Comparison of ENCODE assay signal across 16 mouse cellular contexts in the genomic region with DNA sequence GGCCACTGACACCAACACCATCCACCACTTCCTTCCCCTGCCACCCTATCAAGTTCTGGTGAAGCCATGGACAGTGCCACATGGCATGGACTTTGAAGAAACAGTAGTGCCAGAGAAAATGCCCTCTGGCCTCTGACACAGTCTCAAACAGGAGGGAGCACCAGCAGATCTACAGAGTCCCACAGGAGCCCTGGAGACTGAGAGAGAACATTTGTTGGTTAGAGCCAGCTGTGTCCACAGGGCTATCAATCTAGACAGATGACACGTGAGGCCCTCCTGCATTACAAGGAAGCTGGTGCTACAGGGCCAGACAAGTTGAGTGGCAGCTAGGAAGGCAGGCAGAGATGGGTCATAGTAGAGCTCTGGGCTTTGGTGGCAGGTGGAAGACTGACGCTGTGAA. TPM values are rescaled to one million over a fixed set of nuclear protein-coding genes. Genes with fewer than 3 reads are reported as not detected.
DNase-seq lines count a peak whose midpoint lies in the region; ATAC-seq and TF ChIP-seq lines count a peak whose summit lies in the region.
"Had no signal": no experiment of that assay in that cellular context is flagged by ENCODE, and none has a peak within 500 bp of the region (broad histone marks: within the 10 kb centered on the region; RNA-seq: fewer than 3 reads in every experiment).

No protein-coding gene starts in this region.

- no peaks in the 10 kb centered on the region for H3K9me3 ChIP-seq in neural tube, embryonic 13.5 days
- H3K9me3 ChIP-seq in liver, embryonic 15.5 days (replicated peaks): no peaks in the 10 kb centered on the region
- no peaks in the 10 kb centered on the region for H3K9me3 ChIP-seq in midbrain, postnatal 0 days (ENCODE audit: low read length)
- no peaks in the 10 kb centered on the region for H3K9me3 ChIP-seq in forebrain, embryonic 16.5 days (ENCODE audit: control insufficient read depth, low read length)

- H3K9ac ChIP-seq in neural tube, embryonic 13.5 days: no peak overlapping the region
- no peak overlapping the region for H3K9ac ChIP-seq in liver, embryonic 15.5 days
- H3K9ac ChIP-seq in midbrain, postnatal 0 days (replicated peaks; ENCODE audit: low read length, poor library complexity, severe bottlenecking): no peak overlapping the region
- no peak overlapping the region for H3K9ac ChIP-seq in forebrain, embryonic 16.5 days (replicated peaks; ENCODE audit: low read depth, low read length)
- H3K9ac ChIP-seq: hindbrain, embryonic 14.5 days; lung, embryonic 14.5 days had no signal

- peaks cover 24% of the 10 kb centered on the region; the same call in 1 of the 2 replicates for H3K36me3 ChIP-seq in neural tube, embryonic 13.5 days
- H3K36me3 ChIP-seq in liver, embryonic 15.5 days (replicated peaks): peaks cover 61% of the 10 kb centered on the region
- H3K36me3 ChIP-seq in midbrain, postnatal 0 days (ENCODE audit: insufficient read depth, low read length): peaks cover 10% of the 10 kb centered on the region
- no peaks in the 10 kb centered on the region for H3K36me3 ChIP-seq in forebrain, embryonic 16.5 days (ENCODE audit: control insufficient read depth, insufficient read depth)

- no peak for TF ChIP-seq CTCF in gastrocnemius, adult 2 months (IDR thresholded peaks at IDR 0.05)
- TF ChIP-seq CTCF in midbrain, postnatal 0 days (IDR thresholded peaks at IDR 0.05): no peak

- H3K4me2 ChIP-seq in neural tube, embryonic 13.5 days: no peak overlapping the region
- no peak overlapping the region for H3K4me2 ChIP-seq in liver, embryonic 15.5 days
- no peak overlapping the region for H3K4me2 ChIP-seq in midbrain, postnatal 0 days (ENCODE audit: low read depth, low read length, poor library complexity, severe bottlenecking)
- no peak overlapping the region for H3K4me2 ChIP-seq in forebrain, embryonic 16.5 days (ENCODE audit: low read length)
- H3K4me2 ChIP-seq: hindbrain, embryonic 14.5 days; lung, embryonic 14.5 days had no signal

- peak overlapping the region; percentile 69; the same call in 1 of the 2 replicates for H3K27ac ChIP-seq in gastrocnemius, adult 2 months
- peak overlapping the region; percentile 56; the same call in 1 of the 2 replicates for H3K27ac ChIP-seq in neural tube, embryonic 13.5 days (replicated peaks)
- H3K27ac ChIP-seq in liver, embryonic 15.5 days (replicated peaks): 0 out of 2 replicates have a peak overlapping the region, but pooled peaks have one; percentile 7
- no peak overlapping the region for H3K27ac ChIP-seq in midbrain, postnatal 0 days (ENCODE audit: low read depth, low read length)
- no peak overlapping the region for H3K27ac ChIP-seq in forebrain, embryonic 16.5 days (ENCODE audit: low read length)
- H3K27ac ChIP-seq: hindbrain, embryonic 14.5 days had no signal

- DNase-seq in gastrocnemius, adult 2 months: no peak
- no peak for DNase-seq in gastrocnemius, postnatal 14 days
- no peak for DNase-seq in neural tube, embryonic 10.5 days (ENCODE audit: extremely low spot score, low spot score)
- no peak for DNase-seq in kidney, postnatal 14 days
- no peak for DNase-seq in midbrain, postnatal 0 days (ENCODE audit: low spot score)
- DNase-seq: cerebellum, postnatal 25 days; gastrocnemius, postnatal 36 days; kidney, adult 2 months; kidney, postnatal 36 days; lung, embryonic 14.5 days had no signal

- WGBS in neural tube, embryonic 13.5 days: 39% methylated on average over 2 of the region's 2 CpGs
- WGBS in liver, embryonic 15.5 days (ENCODE audit: insufficient replicate concordance): 30% methylated on average over 2 of the region's 2 CpGs
- 77% methylated on average over 2 of the region's 2 CpGs for WGBS in midbrain, postnatal 0 days
- 81% methylated on average over 2 of the region's 2 CpGs for WGBS in forebrain, embryonic 16.5 days

- intact Hi-C loops in gastrocnemius, adult 2 months (cut with DNase I): no loop called here
- intact Hi-C loops in gastrocnemius, postnatal 14 days (cut with DNase I; ENCODE audit: low total_unique reads): no loop called here

- ATAC-seq in neural tube, embryonic 13.5 days (ENCODE audit: low read depth): no peak
- ATAC-seq in liver, embryonic 15.5 days (ENCODE audit: insufficient read depth): no peak
- ATAC-seq in midbrain, postnatal 0 days (ENCODE audit: low FRiP score): no peak
- no peak for ATAC-seq in forebrain, embryonic 16.5 days

- no peak overlapping the region for H3K4me3 ChIP-seq in gastrocnemius, adult 2 months
- H3K4me3 ChIP-seq in neural tube, embryonic 13.5 days: no peak overlapping the region
- no peak overlapping the region for H3K4me3 ChIP-seq in liver, embryonic 15.5 days (replicated peaks)
- no peak overlapping the region for H3K4me3 ChIP-seq in midbrain, postnatal 0 days (ENCODE audit: low read depth, low read length)
- no peak overlapping the region for H3K4me3 ChIP-seq in forebrain, embryonic 16.5 days (replicated peaks; ENCODE audit: low read length)

- H3K27me3 ChIP-seq in neural tube, embryonic 13.5 days: no peaks in the 10 kb centered on the region
- H3K27me3 ChIP-seq in liver, embryonic 15.5 days: no peaks in the 10 kb centered on the region
- no peaks in the 10 kb centered on the region for H3K27me3 ChIP-seq in midbrain, postnatal 0 days (ENCODE audit: insufficient read depth, low read length)
- no peaks in the 10 kb centered on the region for H3K27me3 ChIP-seq in forebrain, embryonic 16.5 days (replicated peaks; ENCODE audit: control insufficient read depth, insufficient read depth, low read length)

- peaks cover 45% of the 10 kb centered on the region for H3K4me1 ChIP-seq in neural tube, embryonic 13.5 days (replicated peaks)
- H3K4me1 ChIP-seq in liver, embryonic 15.5 days (replicated peaks): peaks cover 52% of the 10 kb centered on the region
- no peaks in the 10 kb centered on the region for H3K4me1 ChIP-seq in midbrain, postnatal 0 days (ENCODE audit: insufficient read depth, low read length)
- H3K4me1 ChIP-seq in forebrain, embryonic 16.5 days (replicated peaks; ENCODE audit: control insufficient read depth, insufficient read depth, low read length): peaks cover 2% of the 10 kb centered on the region; the same call in 1 of the 2 replicates

RNA-seq across cellular contexts. Expression of gene Ppp1r37, which starts 10.4 kb away (rescaled TPM):
- 10 to 100 TPM; 48.4 to 49.1 TPM for total RNA-seq in gastrocnemius, adult 2 months (2021)
- 10 to 100 TPM; 34.4 to 34.5 TPM for total RNA-seq in gastrocnemius, postnatal 14 days (2021)
- polyA plus RNA-seq in neural tube, embryonic 13.5 days (2015; fragmentation: Nextera tagmentation; extraction: Ambion mirVana): 32.7 and 36.5 TPM in 2 replicates
- 10.2 and 15.7 TPM in 2 replicates for polyA plus RNA-seq in liver, embryonic 15.5 days (2015; fragmentation: Nextera tagmentation; extraction: Ambion mirVana)
- total RNA-seq in midbrain, postnatal 0 days (2014; rRNA removed): 114 and 127 TPM in 2 replicates
- 27.8 and 28.1 TPM in 2 replicates for polyA plus RNA-seq in midbrain, postnatal 0 days (2015; fragmentation: Nextera tagmentation; extraction: Ambion mirVana)
- 31.9 and 38.8 TPM in 2 replicates for polyA plus RNA-seq in forebrain, embryonic 16.5 days (2015; fragmentation: Nextera tagmentation; extraction: Ambion mirVana)

RNA-seq across cellular contexts. Expression of gene Zfp296, which starts 24.6 kb away (rescaled TPM):
- total RNA-seq in gastrocnemius, adult 2 months (2021): under 1 TPM; 0.45 to 0.51 TPM
- total RNA-seq in gastrocnemius, postnatal 14 days (2021): under 1 TPM in 1 of 2 experiments, not detected in 1; 0.27 TPM
- 0.40 TPM in 1 of 2 replicates, not detected in the other for polyA plus RNA-seq in neural tube, embryonic 13.5 days (2015; fragmentation: Nextera tagmentation; extraction: Ambion mirVana)
- 0.60 and 0.81 TPM in 2 replicates for polyA plus RNA-seq in liver, embryonic 15.5 days (2015; fragmentation: Nextera tagmentation; extraction: Ambion mirVana)
- 0.33 and 1.2 TPM in 2 replicates for total RNA-seq in midbrain, postnatal 0 days (2014; rRNA removed)
- polyA plus RNA-seq in midbrain, postnatal 0 days (2015; fragmentation: Nextera tagmentation; extraction: Ambion mirVana): 0.11 TPM in 1 of 2 replicates, not detected in the other
- 0.26 TPM in 1 of 2 replicates, not detected in the other for polyA plus RNA-seq in forebrain, embryonic 16.5 days (2015; fragmentation: Nextera tagmentation; extraction: Ambion mirVana)

RNA-seq across cellular contexts. Expression of gene Gemin7, which starts 25.0 kb away (rescaled TPM):
- total RNA-seq in gastrocnemius, adult 2 months (2021): 10 to 100 TPM; 73.4 to 74.2 TPM
- 10 to 100 TPM; 50.0 to 55.1 TPM for total RNA-seq in gastrocnemius, postnatal 14 days (2021)
- 153 and 159 TPM in 2 replicates for polyA plus RNA-seq in neural tube, embryonic 13.5 days (2015; fragmentation: Nextera tagmentation; extraction: Ambion mirVana)
- polyA plus RNA-seq in liver, embryonic 15.5 days (2015; fragmentation: Nextera tagmentation; extraction: Ambion mirVana): 79.6 and 90.9 TPM in 2 replicates
- 58.1 and 70.9 TPM in 2 replicates for total RNA-seq in midbrain, postnatal 0 days (2014; rRNA removed)
- polyA plus RNA-seq in midbrain, postnatal 0 days (2015; fragmentation: Nextera tagmentation; extraction: Ambion mirVana): 158 and 181 TPM in 2 replicates
- 120 and 124 TPM in 2 replicates for polyA plus RNA-seq in forebrain, embryonic 16.5 days (2015; fragmentation: Nextera tagmentation; extraction: Ambion mirVana)

RNA-seq across cellular contexts. Expression of gene Nkpd1, which starts 34.8 kb away (rescaled TPM):
- not detected for total RNA-seq in gastrocnemius, adult 2 months (2021)
- not detected for total RNA-seq in gastrocnemius, postnatal 14 days (2021)
- 0.14 TPM in 1 of 2 replicates, not detected in the other for polyA plus RNA-seq in neural tube, embryonic 13.5 days (2015; fragmentation: Nextera tagmentation; extraction: Ambion mirVana)
- not detected in 2 replicates for polyA plus RNA-seq in liver, embryonic 15.5 days (2015; fragmentation: Nextera tagmentation; extraction: Ambion mirVana)
- 2.3 TPM in 2 replicates for total RNA-seq in midbrain, postnatal 0 days (2014; rRNA removed)
- 1.6 and 1.8 TPM in 2 replicates for polyA plus RNA-seq in midbrain, postnatal 0 days (2015; fragmentation: Nextera tagmentation; extraction: Ambion mirVana)
- 0.81 and 0.90 TPM in 2 replicates for polyA plus RNA-seq in forebrain, embryonic 16.5 days (2015; fragmentation: Nextera tagmentation; extraction: Ambion mirVana)
- total RNA-seq: gastrocnemius, postnatal 36 days had no signal
- polyA plus RNA-seq: embryonic facial prominence, embryonic 11.5 days; heart, postnatal 0 days had no signal

RNA-seq across cellular contexts. Expression of gene Trappc6a, which starts 44.2 kb away (rescaled TPM):
- total RNA-seq in gastrocnemius, adult 2 months (2021): 1 to 10 TPM; 6.2 to 9.9 TPM
- 10 to 100 TPM; 19.9 to 20.0 TPM for total RNA-seq in gastrocnemius, postnatal 14 days (2021)
- 46.4 and 49.0 TPM in 2 replicates for polyA plus RNA-seq in neural tube, embryonic 13.5 days (2015; fragmentation: Nextera tagmentation; extraction: Ambion mirVana)
- polyA plus RNA-seq in liver, embryonic 15.5 days (2015; fragmentation: Nextera tagmentation; extraction: Ambion mirVana): 41.2 and 42.0 TPM in 2 replicates
- total RNA-seq in midbrain, postnatal 0 days (2014; rRNA removed): 14.9 and 23.9 TPM in 2 replicates
- polyA plus RNA-seq in midbrain, postnatal 0 days (2015; fragmentation: Nextera tagmentation; extraction: Ambion mirVana): 32.2 and 32.6 TPM in 2 replicates
- 29.4 and 31.2 TPM in 2 replicates for polyA plus RNA-seq in forebrain, embryonic 16.5 days (2015; fragmentation: Nextera tagmentation; extraction: Ambion mirVana)

Comparison
In these comparisons a context has a peak if more than half of its experiments do, and no peak if none do; other contexts are left out.
1. H3K27ac ChIP-seq: peak in gastrocnemius, adult 2 months (single experiment), neural tube, embryonic 13.5 days (single experiment) and liver, embryonic 15.5 days (single experiment); none in midbrain, postnatal 0 days (single experiment) and forebrain, embryonic 16.5 days (single experiment).